Mouse (Mus musculus) G1E (cell line): ENCODE results near the gene Adamts8. TPM values are rescaled to one million over a fixed set of nuclear protein-coding genes. Genes with fewer than 3 reads are reported as not detected.

Source experiments
- ATAC-seq: 2 replicates; pipeline ENCODE4 v1.8.0; 2016; ENCODE audit warnings: mild to moderate bottlenecking; ENCODE audit not compliant: insufficient number of reproducible peaks, poor library complexity, low FRiP score, severe bottlenecking; ENCODE audit errors: extremely low read depth
- DNase-seq: peaks from one replicate; pipeline ENCODE4 v3.0.0; 2012; ENCODE audit warnings: low spot score
- H3K27me3 ChIP-seq: 2 replicates; pipeline ENCODE4 v1.6.1; 2012; ENCODE audit warnings: mild to moderate bottlenecking, low read length, inconsistent platforms; ENCODE audit not compliant: insufficient read depth
- H3K36me3 ChIP-seq: replicated peaks from 2 replicates; pipeline ENCODE3; 2012; ENCODE audit warnings: mild to moderate bottlenecking, inconsistent platforms
- H3K4me1 ChIP-seq: 2 replicates; pipeline ENCODE4 v1.6.1; 2012; ENCODE audit warnings: low read depth, low read length, inconsistent platforms, mixed read lengths; ENCODE audit not compliant: insufficient read depth
- H3K4me3 ChIP-seq: 2 replicates; pipeline ENCODE4 v1.5.1; 2012; ENCODE audit warnings: low read depth, mild to moderate bottlenecking, inconsistent platforms, low read length, moderate library complexity, mixed read lengths
- H3K9me3 ChIP-seq: replicated peaks from 2 replicates; pipeline ENCODE4 v1.6.1; 2012; ENCODE audit warnings: inconsistent platforms
- CTCF ChIP-seq: IDR thresholded peaks from 2 replicates; pipeline ENCODE4 v1.5.1; 2012; ENCODE audit warnings: low read depth, low read length, inconsistent platforms, mixed read lengths
- GATA1 ChIP-seq: IDR thresholded peaks from 2 replicates; pipeline ENCODE4 v1.6.1; 2012; ENCODE audit warnings: borderline replicate concordance, low read length, inconsistent platforms, mixed read lengths
- GATA2 ChIP-seq: IDR thresholded peaks from 2 replicates; pipeline ENCODE4 v1.6.1; 2012; ENCODE audit warnings: low read depth, low read length, inconsistent platforms, borderline replicate concordance
- POLR2AphosphoS5 ChIP-seq: IDR thresholded peaks from 2 replicates; pipeline ENCODE4 v1.6.1; 2012; ENCODE audit warnings: low read depth, low read length, inconsistent platforms; ENCODE audit not compliant: insufficient replicate concordance
- TAL1 ChIP-seq: conservative IDR thresholded peaks from 2 replicates; pipeline ENCODE4 v1.6.1; 2012; ENCODE audit warnings: low read depth, low read length, inconsistent platforms, mixed read lengths
- polyA plus RNA-seq: library from polyadenylated mRNA; stranded (reverse); fragments of >175 nt; gene quantifications from 2 replicates; pipeline ENCODE4 v1.2.3, GENCODE M21; 2012
- total RNA-seq, 2 experiments: library from RNA; stranded (forward) in 1 of 2; stranded (reverse) in 1 of 2; fragments of 200-1000 nt in 1 of 2; fragments of >200 nt in 1 of 2; fragmentation: Nextera tagmentation in 1 of 2; gene quantifications; 2 replicates each; pipeline ENCODE4 v1.2.3; 2014 to 2017

Adamts8 gene
- total and polyA plus RNA-seq, 3 experiments: not detected

GRCm38 (mm10) chr9:30950592-30950991 is 8.2 kb downstream of the Adamts8 start:
- no peaks in the 10 kb centered on the region for H3K36me3 ChIP-seq
- H3K9me3 ChIP-seq: no peaks in the 10 kb centered on the region
- ATAC-seq (no peak), DNase-seq (no peak)
- peaks cover 9% of the 10 kb centered on the region for H3K27me3 ChIP-seq
- no peak overlapping the region for H3K4me3 ChIP-seq
- no peaks in the 10 kb centered on the region for H3K4me1 ChIP-seq
- no peak for TF ChIP-seq GATA2
- TF ChIP-seq CTCF: no peak
- TF ChIP-seq POLR2AphosphoS5: no peak
- TF ChIP-seq TAL1: no peak
- no peak for TF ChIP-seq GATA1

- no peaks in the 10 kb centered on the region for H3K9me3 ChIP-seq
- no peaks in the 10 kb centered on the region for H3K36me3 ChIP-seq
- TF ChIP-seq POLR2AphosphoS5 (no peak), GATA1 (no peak), GATA2 (no peak), TAL1 (no peak), CTCF (no peak)
- no peak for ATAC-seq
- no peak for DNase-seq
- no peaks in the 10 kb centered on the region for H3K4me1 ChIP-seq
- no peak overlapping the region for H3K4me3 ChIP-seq
- H3K27me3 ChIP-seq: peaks cover 9% of the 10 kb centered on the region
Observed at GRCm38 (mm10) chr9:30951461-30951860, 9.1 kb downstream of the Adamts8 start.

- ATAC-seq (no peak), DNase-seq (no peak)
- no peak overlapping the region for H3K4me3 ChIP-seq
- no peaks in the 10 kb centered on the region for H3K4me1 ChIP-seq
- TF ChIP-seq GATA2 (no peak), GATA1 (no peak), POLR2AphosphoS5 (no peak), CTCF (no peak), TAL1 (no peak)
- no peaks in the 10 kb centered on the region for H3K36me3 ChIP-seq
- H3K27me3 ChIP-seq: peaks cover 11% of the 10 kb centered on the region
- no peaks in the 10 kb centered on the region for H3K9me3 ChIP-seq
Observed at GRCm38 (mm10) chr9:30953287-30953686, 10.9 kb downstream of the Adamts8 start.

GRCm38 (mm10) chr9:30955246-30955645 is 12.9 kb downstream of the Adamts8 start:
- TF ChIP-seq TAL1: no peak
- TF ChIP-seq CTCF: no peak
- TF ChIP-seq POLR2AphosphoS5: no peak
- TF ChIP-seq GATA1: no peak
- Histone ChIP-seq H3K27me3 (peaks cover 11% of the 10 kb centered on the region), H3K4me1 (no peaks in the 10 kb centered on the region), H3K9me3 (no peaks in the 10 kb centered on the region), H3K4me3 (no peak overlapping the region), H3K36me3 (no peaks in the 10 kb centered on the region)
- no peak for ATAC-seq
- DNase-seq: no peak

GRCm38 (mm10) chr9:30963780-30964179 is 21.4 kb downstream of the Adamts8 start:
- H3K9me3 ChIP-seq: no peaks in the 10 kb centered on the region
- TF ChIP-seq GATA1 (no peak), CTCF (no peak), POLR2AphosphoS5 (no peak), TAL1 (no peak)
- peaks cover 3% of the 10 kb centered on the region; the same call in 1 of the 2 replicates for H3K27me3 ChIP-seq
- H3K36me3 ChIP-seq: no peaks in the 10 kb centered on the region
- no peak overlapping the region for H3K4me3 ChIP-seq
- no peak for ATAC-seq
- DNase-seq: no peak
- no peaks in the 10 kb centered on the region for H3K4me1 ChIP-seq

- ATAC-seq (no peak), DNase-seq (no peak)
- H3K9me3 ChIP-seq: no peaks in the 10 kb centered on the region
- no peak overlapping the region for H3K4me3 ChIP-seq
- peaks cover 3% of the 10 kb centered on the region for H3K27me3 ChIP-seq
- no peaks in the 10 kb centered on the region for H3K36me3 ChIP-seq
- no peaks in the 10 kb centered on the region for H3K4me1 ChIP-seq
- TF ChIP-seq TAL1: no peak
- no peak for TF ChIP-seq CTCF
- no peak for TF ChIP-seq POLR2AphosphoS5
- TF ChIP-seq GATA1: no peak
- no peak for TF ChIP-seq GATA2
Observed at GRCm38 (mm10) chr9:30964685-30965084, 22.3 kb downstream of the Adamts8 start.
